Mouse (Mus musculus): ENCODE data around the gene Ttc19.

Ttc19 gene

DNA sequence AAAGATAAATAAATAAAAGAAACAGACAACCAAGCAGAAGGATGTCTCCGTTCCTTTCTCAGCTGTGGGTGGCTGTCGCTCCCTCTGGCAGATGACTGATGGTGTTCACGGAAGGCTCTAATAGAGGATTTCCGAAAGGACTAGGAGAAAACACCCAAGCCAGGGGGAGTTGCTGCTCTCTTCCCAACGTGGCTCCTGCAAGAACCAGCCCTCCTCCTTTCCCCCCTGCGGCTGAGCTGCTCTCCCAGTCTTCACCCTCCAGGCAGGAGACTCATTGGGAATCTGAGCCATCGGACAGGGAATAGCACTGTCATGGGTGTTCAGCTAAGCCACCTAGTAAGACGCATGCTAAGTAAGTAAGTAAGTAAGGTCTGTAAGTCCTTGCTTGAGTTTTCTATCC, 4.2 kb upstream of the Ttc19 start:
- in situ Hi-C loops (cut with MboI; ENCODE audit: low pct_unique_long_range_greater_than_20kb in 1 of 2, low sequenced_read_pairs in 2 of 2, unreplicated experiment in 1 of 2): loop anchor here (5.0 to 25.0 kb wide), 3 partner anchors 150 to 410 kb away; no protein-coding TSS in a partner anchor

DNA sequence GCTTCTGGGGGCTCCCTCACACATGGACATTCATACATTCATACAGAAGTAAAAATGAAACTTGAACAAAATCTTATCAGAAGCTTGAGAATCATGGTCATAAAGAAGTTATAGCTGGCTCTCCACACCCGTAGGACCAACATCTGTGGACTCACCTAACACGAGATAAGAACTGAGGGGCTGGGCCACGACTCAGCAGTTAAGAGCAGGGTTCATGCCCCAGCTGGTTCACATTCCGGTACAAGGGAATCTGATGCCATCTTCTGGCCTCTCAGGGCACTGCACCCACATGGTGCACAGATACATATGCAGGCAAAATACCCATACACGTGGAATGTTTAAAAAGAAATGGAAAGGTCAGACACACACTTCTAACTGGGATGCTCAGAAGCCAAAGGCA, 3.2 kb upstream of the Ttc19 start:
- in situ Hi-C loops (cut with MboI; ENCODE audit: low pct_unique_long_range_greater_than_20kb in 1 of 2, low sequenced_read_pairs in 2 of 2, unreplicated experiment in 1 of 2): loop anchor here (5.0 to 25.0 kb wide), 3 partner anchors 151 to 409 kb away; no protein-coding TSS in a partner anchor

GRCm38 (mm10) chr11:62281601-62281997, 326 bp downstream of the Ttc19 start:
- in situ Hi-C loops (cut with MboI; ENCODE audit: low pct_unique_long_range_greater_than_20kb in 1 of 2, low sequenced_read_pairs in 2 of 2, unreplicated experiment in 1 of 2): loop anchor here (5.0 to 25.0 kb wide), 2 partner anchors 154 to 406 kb away; no protein-coding TSS in a partner anchor

- in situ Hi-C loops (cut with MboI; ENCODE audit: low pct_unique_long_range_greater_than_20kb in 1 of 2, low sequenced_read_pairs in 2 of 2, unreplicated experiment in 1 of 2): loop anchor here (5.0 to 25.0 kb wide), 2 partner anchors 157 to 403 kb away; no protein-coding TSS in a partner anchor
These were observed 2.7 kb downstream of the Ttc19 start for GRCm38 (mm10) chr11:62284020-62284419.

DNA sequence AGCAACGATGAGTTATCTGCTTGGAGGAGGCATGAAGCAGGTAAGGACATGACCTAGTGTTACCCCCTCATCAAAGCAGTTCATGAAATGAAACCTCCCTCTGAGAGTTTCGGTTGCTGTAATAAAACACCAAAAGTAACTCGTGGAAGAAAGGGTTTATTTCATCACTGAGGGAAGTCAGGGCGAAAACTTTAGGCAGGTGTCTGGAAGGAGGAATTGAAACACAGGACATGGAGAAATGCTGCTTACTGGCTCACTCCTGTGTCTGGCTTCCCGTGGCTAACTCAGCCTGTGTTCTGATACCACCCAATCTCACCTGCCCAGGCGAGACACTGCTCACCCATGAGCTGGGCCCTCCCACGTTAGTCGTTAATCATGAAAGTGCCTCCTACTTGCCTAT, 3.7 kb downstream of the Ttc19 start:
- in situ Hi-C loops (cut with MboI; ENCODE audit: low pct_unique_long_range_greater_than_20kb in 1 of 2, low sequenced_read_pairs in 2 of 2, unreplicated experiment in 1 of 2): loop anchor here (25.0 kb wide), 1 partner anchor 402 kb away; no protein-coding TSS in a partner anchor

- in situ Hi-C loops (cut with MboI; ENCODE audit: low pct_unique_long_range_greater_than_20kb in 1 of 2, low sequenced_read_pairs in 2 of 2, unreplicated experiment in 1 of 2): loop anchor here (25.0 kb wide), 1 partner anchor 400 kb away; no protein-coding TSS in a partner anchor
These were observed 6.4 kb downstream of the Ttc19 start for GRCm38 (mm10) chr11:62287700-62288099.

DNA sequence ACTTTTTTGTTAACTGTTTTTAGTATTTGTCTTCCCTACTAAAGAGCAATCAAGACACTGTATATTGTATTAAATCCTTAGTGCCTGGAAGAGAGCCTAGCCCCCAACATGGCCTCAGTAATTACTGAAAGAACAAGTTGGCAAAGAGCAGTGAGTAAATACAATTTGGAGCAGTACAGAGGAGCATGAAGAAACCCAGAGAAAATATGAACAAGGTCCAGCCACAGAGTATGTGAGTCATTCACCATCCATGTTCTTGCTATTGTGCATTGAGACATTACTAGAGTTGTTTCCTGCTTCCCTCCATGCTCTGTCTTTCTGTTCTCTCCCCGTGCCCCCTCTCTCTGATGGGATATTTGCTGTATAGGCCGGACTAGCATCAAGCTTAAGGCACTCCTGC, 12.8 kb downstream of the Ttc19 start:
- in situ Hi-C loops (cut with MboI; ENCODE audit: low pct_unique_long_range_greater_than_20kb in 1 of 2, low sequenced_read_pairs in 2 of 2, unreplicated experiment in 1 of 2): loop anchor here (25.0 kb wide), 1 partner anchor 393 kb away; no protein-coding TSS in a partner anchor

DNA sequence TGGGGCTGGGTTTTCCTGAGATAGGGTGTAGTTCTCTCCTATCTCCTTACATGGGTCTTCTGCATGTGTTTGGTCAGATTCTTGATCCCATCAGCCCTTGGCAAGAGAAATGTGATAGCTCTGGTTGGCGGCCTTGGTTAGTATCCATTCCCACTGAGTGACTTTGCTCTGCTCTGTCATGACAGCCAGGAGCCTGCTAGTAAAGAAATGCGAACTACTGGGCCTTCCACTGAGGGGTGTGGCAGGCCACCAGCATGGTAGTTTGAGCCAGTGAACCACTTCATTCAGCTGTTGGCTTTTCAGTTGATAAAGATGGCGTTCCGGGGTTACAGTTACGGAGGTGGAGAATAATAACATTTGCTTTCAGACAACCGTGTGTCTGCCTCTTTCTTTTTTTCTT, 17.6 kb downstream of the Ttc19 start:
- in situ Hi-C loops (cut with MboI; ENCODE audit: low pct_unique_long_range_greater_than_20kb in 1 of 2, low sequenced_read_pairs in 2 of 2, unreplicated experiment in 1 of 2): loop anchor here (25.0 kb wide), 1 partner anchor 388 kb away; no protein-coding TSS in a partner anchor

- in situ Hi-C loops (cut with MboI; ENCODE audit: low pct_unique_long_range_greater_than_20kb in 1 of 2, low sequenced_read_pairs in 2 of 2, unreplicated experiment in 1 of 2): no loop called here
These were observed 24.6 kb downstream of the Ttc19 start for GRCm38 (mm10) chr11:62305866-62306265.

GRCm38 (mm10) chr11:62309296-62309695, 28.0 kb downstream of the Ttc19 start:
- in situ Hi-C loops (cut with MboI; ENCODE audit: low pct_unique_long_range_greater_than_20kb in 1 of 2, low sequenced_read_pairs in 2 of 2, unreplicated experiment in 1 of 2): no loop called here

- in situ Hi-C loops (cut with MboI; ENCODE audit: low pct_unique_long_range_greater_than_20kb in 1 of 2, low sequenced_read_pairs in 2 of 2, unreplicated experiment in 1 of 2): no loop called here
These were observed 33.7 kb downstream of the Ttc19 start for GRCm38 (mm10) chr11:62314984-62315383.

DNA sequence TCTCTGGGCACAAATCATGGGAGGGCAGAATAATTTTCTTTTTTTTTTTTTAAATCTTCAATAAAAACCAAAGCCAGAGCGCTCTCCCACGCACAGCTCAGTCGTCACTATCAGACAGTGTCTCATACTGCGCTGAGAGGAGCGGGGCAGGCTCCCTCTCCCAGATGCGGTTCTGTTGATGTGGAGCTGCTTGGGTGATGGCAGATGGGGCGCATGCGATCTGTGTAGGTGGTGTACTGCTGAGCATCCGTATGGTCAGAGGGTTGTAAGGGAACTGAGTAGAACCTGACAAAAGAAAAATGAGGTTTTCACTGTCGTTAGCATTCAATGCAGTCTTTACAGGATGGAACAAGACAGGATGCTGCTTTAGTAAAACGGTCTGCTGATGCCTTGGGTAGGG, 36.5 kb downstream of the Ttc19 start:
- in situ Hi-C loops (cut with MboI; ENCODE audit: low pct_unique_long_range_greater_than_20kb in 1 of 2, low sequenced_read_pairs in 2 of 2, unreplicated experiment in 1 of 2): no loop called here

- in situ Hi-C loops (cut with MboI; ENCODE audit: low pct_unique_long_range_greater_than_20kb in 1 of 2, low sequenced_read_pairs in 2 of 2, unreplicated experiment in 1 of 2): no loop called here
These were observed 38.8 kb downstream of the Ttc19 start for GRCm38 (mm10) chr11:62320097-62320496.

DNA sequence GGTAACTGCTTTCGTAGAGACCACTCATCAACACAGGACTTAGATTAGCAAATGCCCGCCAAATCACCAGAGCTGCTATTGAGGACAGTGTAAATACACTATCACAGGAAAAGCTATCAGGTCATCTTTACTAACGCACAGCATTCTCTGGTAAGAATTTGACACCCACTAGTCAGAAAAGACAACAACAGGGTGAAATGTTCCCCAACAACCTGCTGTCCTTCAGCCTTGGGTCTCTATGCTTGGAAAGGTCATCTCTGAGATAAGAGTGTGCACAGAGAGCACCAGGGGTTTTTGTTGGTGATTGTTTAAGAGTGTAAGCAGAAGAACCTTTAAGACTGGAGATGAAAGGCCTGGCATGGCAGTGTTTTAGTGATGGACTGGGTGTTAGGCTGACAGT, 42.4 kb downstream of the Ttc19 start:
- in situ Hi-C loops (cut with MboI; ENCODE audit: low pct_unique_long_range_greater_than_20kb in 1 of 2, low sequenced_read_pairs in 2 of 2, unreplicated experiment in 1 of 2): no loop called here

DNA sequence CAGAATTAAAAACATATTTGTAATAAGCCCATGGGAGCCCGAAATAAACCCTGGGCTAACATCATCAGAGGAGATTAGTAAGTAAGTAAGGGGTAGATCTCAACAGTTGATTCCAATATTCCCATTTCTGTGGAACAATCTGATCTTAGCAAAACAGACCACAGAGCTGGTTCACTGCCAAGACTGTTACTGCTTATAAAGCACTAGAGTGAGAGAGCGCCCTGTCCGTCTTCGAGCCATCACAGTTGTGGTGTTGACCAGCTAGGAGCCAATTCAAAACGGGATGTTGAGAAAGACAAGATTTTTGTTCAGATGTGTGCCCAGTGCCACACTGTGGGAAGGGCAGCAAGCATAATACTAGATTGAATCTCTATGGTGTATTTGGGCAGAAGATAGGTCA, 49.9 kb downstream of the Ttc19 start:
- in situ Hi-C loops (cut with MboI; ENCODE audit: low pct_unique_long_range_greater_than_20kb in 1 of 2, low sequenced_read_pairs in 2 of 2, unreplicated experiment in 1 of 2): no loop called here

DNA sequence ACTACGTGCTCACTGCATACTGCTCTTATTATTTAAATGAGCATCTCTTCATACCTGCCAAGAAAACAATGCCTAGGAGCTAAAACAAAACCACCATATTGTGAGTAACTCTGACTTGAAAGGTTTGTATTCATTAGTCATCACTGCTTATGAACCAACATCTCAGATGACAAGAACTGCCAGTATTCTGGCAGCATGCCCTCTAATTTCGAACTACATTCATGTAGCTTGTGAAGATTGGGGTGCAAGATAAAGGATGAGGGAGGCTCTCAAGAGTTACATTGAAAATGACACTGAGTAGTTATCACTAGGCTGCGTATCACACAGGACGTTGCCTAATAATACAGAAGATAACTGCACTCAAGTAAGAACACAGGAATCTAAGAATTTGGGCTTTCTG, 51.0 kb downstream of the Ttc19 start:
- in situ Hi-C loops (cut with MboI; ENCODE audit: low pct_unique_long_range_greater_than_20kb in 1 of 2, low sequenced_read_pairs in 2 of 2, unreplicated experiment in 1 of 2): no loop called here

GRCm38 (mm10) chr11:62343002-62343401, 61.7 kb downstream of the Ttc19 start:
- in situ Hi-C loops (cut with MboI; ENCODE audit: low pct_unique_long_range_greater_than_20kb in 1 of 2, low sequenced_read_pairs in 2 of 2, unreplicated experiment in 1 of 2): no loop called here

DNA sequence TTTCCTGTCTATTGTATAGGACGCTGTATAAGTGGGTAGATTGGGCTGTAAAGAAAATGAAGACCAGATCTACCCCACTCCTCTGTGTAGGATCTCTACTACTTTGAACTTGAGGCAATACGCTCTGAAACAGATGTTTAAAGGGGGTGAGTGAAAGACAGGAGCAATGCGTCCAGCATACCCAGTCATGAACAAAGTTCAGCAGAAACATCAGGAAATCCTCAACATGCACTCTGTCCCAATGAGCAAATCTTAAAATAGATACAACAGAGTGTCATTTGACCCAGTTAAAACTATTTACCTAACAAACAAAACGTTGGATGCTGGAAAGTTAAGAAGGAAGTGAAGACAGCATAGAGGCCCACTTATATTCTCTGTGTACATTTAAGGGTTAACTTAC, 70.7 kb downstream of the Ttc19 start:
- in situ Hi-C loops (cut with MboI; ENCODE audit: low pct_unique_long_range_greater_than_20kb in 1 of 2, low sequenced_read_pairs in 2 of 2, unreplicated experiment in 1 of 2): no loop called here

GRCm38 (mm10) chr11:62355216-62355615, 73.9 kb downstream of the Ttc19 start:
- in situ Hi-C loops (cut with MboI; ENCODE audit: low pct_unique_long_range_greater_than_20kb in 1 of 2, low sequenced_read_pairs in 2 of 2, unreplicated experiment in 1 of 2): no loop called here

DNA sequence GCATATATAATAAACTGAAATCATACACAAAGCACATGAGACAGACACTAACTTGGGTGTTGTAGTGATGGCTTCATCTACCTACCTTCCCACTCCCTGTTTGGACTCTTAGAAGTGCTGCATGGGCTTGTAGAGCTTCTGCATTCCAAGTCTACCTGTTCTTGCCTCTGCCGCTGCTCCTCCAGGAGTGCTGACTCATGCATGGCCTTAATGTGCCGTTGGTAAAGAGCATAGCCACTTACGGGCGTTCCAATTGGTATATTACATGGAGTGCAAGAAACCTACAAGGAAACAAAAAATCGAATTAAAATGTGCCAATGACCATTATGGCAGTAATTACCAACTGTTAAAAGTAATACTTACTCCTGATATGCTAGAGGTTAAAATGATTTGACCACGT, 85.6 kb downstream of the Ttc19 start:
- in situ Hi-C loops (cut with MboI; ENCODE audit: low pct_unique_long_range_greater_than_20kb in 1 of 2, low sequenced_read_pairs in 2 of 2, unreplicated experiment in 1 of 2): no loop called here

DNA sequence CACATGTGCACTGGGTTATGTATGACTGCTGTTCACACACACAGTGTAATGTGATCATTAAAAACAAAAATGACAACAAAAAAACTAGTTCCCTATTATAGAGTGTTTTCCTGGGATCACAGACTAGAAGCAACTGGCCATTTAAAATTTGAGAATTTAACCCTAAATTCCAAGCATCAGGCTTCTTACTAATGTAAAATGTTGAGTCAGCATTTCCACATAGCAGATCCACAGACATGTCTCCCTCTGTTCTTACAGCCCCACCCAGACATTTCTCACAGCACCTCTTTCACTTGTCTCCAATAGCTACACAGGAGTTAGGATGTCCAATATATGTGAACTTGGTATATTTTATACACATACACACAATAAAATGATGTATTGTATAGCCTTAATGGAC, 88.7 kb downstream of the Ttc19 start:
- in situ Hi-C loops (cut with MboI; ENCODE audit: low pct_unique_long_range_greater_than_20kb in 1 of 2, low sequenced_read_pairs in 2 of 2, unreplicated experiment in 1 of 2): no loop called here
